Comparison of ENCODE assay signal across 8 mouse cellular contexts in the genomic region with DNA sequence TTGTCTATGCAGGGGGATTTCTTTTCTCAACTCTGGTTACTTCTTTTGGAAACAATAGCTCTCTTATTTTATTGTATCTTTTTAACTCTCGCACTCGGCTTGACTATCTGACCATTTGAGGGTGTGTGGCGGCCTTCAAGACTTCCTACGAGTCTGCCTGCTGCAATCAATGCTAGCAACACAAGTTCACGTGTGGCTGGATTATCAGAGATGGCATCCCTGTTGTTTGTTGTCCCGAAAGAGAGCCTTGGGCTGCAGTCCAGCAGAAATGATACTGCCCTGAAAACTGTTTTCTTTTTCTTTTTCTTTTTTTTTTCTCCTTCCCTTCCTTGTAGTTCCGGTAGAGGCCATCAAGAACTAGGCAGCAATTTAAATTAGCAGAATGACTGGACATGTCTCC. TPM values are rescaled to one million over a fixed set of nuclear protein-coding genes. Genes with fewer than 3 reads are reported as not detected.
A peak's percentile ranks its signal among the peaks of the same experiment; 100 is the strongest.
DNase-seq lines count a peak whose midpoint lies in the region; ATAC-seq lines count a peak whose summit lies in the region.

No protein-coding gene starts in this region.

- intact Hi-C loops in left cerebral cortex, postnatal 14 days (cut with DNase I), result loop anchor here (5.0 kb wide), 1 partner anchor 893 kb away; the partner anchor contains the start of gene Atp9a

- no peaks in the 10 kb centered on the region; the same call in 1 of the 2 replicates for H3K4me1 ChIP-seq in heart, embryonic 11.5 days (ENCODE audit: control insufficient read depth, insufficient read depth, low read length)
- peaks cover 19% of the 10 kb centered on the region; the same call in 1 of the 2 replicates for H3K4me1 ChIP-seq in embryonic facial prominence, embryonic 12.5 days
- H3K4me1 ChIP-seq in hindbrain, embryonic 16.5 days (ENCODE audit: control insufficient read depth, insufficient read depth, low read depth, low read length), result peaks cover 3% of the 10 kb centered on the region; the same call in 1 of the 2 replicates
- H3K4me1 ChIP-seq in liver, embryonic 16.5 days (ENCODE audit: control insufficient read depth, low read depth, low read length), result no peaks in the 10 kb centered on the region; the same call in 1 of the 2 replicates

- no peak for ATAC-seq in heart, embryonic 11.5 days (replicated peaks; ENCODE audit: insufficient number of reproducible peaks, low FRiP score, low TSS enrichment)
- ATAC-seq in embryonic facial prominence, embryonic 12.5 days (ENCODE audit: insufficient number of reproducible peaks, insufficient read depth, low FRiP score, low TSS enrichment), result no peak
- ATAC-seq in hindbrain, embryonic 16.5 days, result no peak
- no peak for ATAC-seq in liver, embryonic 16.5 days (ENCODE audit: low read depth)

- H3K9me3 ChIP-seq in heart, embryonic 11.5 days (replicated peaks; ENCODE audit: control insufficient read depth, low read length), result no peaks in the 10 kb centered on the region
- no peaks in the 10 kb centered on the region for H3K9me3 ChIP-seq in embryonic facial prominence, embryonic 12.5 days
- H3K9me3 ChIP-seq in hindbrain, embryonic 16.5 days (ENCODE audit: control insufficient read depth, low read length), result no peaks in the 10 kb centered on the region
- no peaks in the 10 kb centered on the region for H3K9me3 ChIP-seq in liver, embryonic 16.5 days (replicated peaks; ENCODE audit: control insufficient read depth, low read length)

- DNase-seq in heart, adult 11 months, result no peak
- no peak for DNase-seq in urinary bladder, postnatal 14 days (ENCODE audit: low spot score)
- DNase-seq in layer of hippocampus, postnatal 36 days, result no peak
- no peak for DNase-seq in left cerebral cortex, postnatal 14 days (ENCODE audit: low spot score in 2 of 2)

- no peaks in the 10 kb centered on the region for H3K27me3 ChIP-seq in heart, embryonic 11.5 days (ENCODE audit: control insufficient read depth, insufficient read depth, low read length)
- H3K27me3 ChIP-seq in embryonic facial prominence, embryonic 12.5 days, result no peaks in the 10 kb centered on the region
- no peaks in the 10 kb centered on the region for H3K27me3 ChIP-seq in hindbrain, embryonic 16.5 days (replicated peaks; ENCODE audit: control insufficient read depth, insufficient read depth, low read length)
- peaks cover 3% of the 10 kb centered on the region; the same call in 1 of the 2 replicates for H3K27me3 ChIP-seq in liver, embryonic 16.5 days (ENCODE audit: control insufficient read depth, insufficient read depth, low read depth, low read length)

- H3K36me3 ChIP-seq in heart, embryonic 11.5 days (ENCODE audit: control insufficient read depth, insufficient read depth, low read length), result no peaks in the 10 kb centered on the region
- H3K36me3 ChIP-seq in embryonic facial prominence, embryonic 12.5 days, result no peaks in the 10 kb centered on the region
- no peaks in the 10 kb centered on the region for H3K36me3 ChIP-seq in hindbrain, embryonic 16.5 days (ENCODE audit: control insufficient read depth, insufficient read depth, low read length)
- H3K36me3 ChIP-seq in liver, embryonic 16.5 days (ENCODE audit: control insufficient read depth, insufficient read depth), result no peaks in the 10 kb centered on the region

- H3K27ac ChIP-seq in heart, embryonic 11.5 days (ENCODE audit: low read depth, low read length), result peak overlapping the region; percentile 54; the same call in 1 of the 2 replicates
- H3K27ac ChIP-seq in embryonic facial prominence, embryonic 12.5 days, result no peak overlapping the region
- peak overlapping the region; percentile 86 for H3K27ac ChIP-seq in hindbrain, embryonic 16.5 days (ENCODE audit: low read depth, low read length)
- no peak overlapping the region for H3K27ac ChIP-seq in liver, embryonic 16.5 days (ENCODE audit: low read length)

- H3K4me3 ChIP-seq in heart, embryonic 11.5 days (ENCODE audit: low read depth, low read length), result peak overlapping the region; percentile 64
- H3K4me3 ChIP-seq in embryonic facial prominence, embryonic 12.5 days, result no peak overlapping the region; the same call in 1 of the 2 replicates
- peak overlapping the region; percentile 78 for H3K4me3 ChIP-seq in hindbrain, embryonic 16.5 days (ENCODE audit: low read length)
- no peak overlapping the region for H3K4me3 ChIP-seq in liver, embryonic 16.5 days (ENCODE audit: low read depth, low read length)

- H3K9ac ChIP-seq in heart, embryonic 11.5 days (ENCODE audit: low read depth, low read length), result peak overlapping the region; percentile 58
- H3K9ac ChIP-seq in embryonic facial prominence, embryonic 12.5 days, result no peak overlapping the region
- peak overlapping the region; percentile 54 for H3K9ac ChIP-seq in hindbrain, embryonic 16.5 days (ENCODE audit: low read depth, low read length)
- H3K9ac ChIP-seq in liver, embryonic 16.5 days (ENCODE audit: low read depth, low read length), result no peak overlapping the region

- WGBS in heart, embryonic 11.5 days (ENCODE audit: insufficient replicate concordance), result 37% methylated on average over 7 of the region's 7 CpGs
- 45% methylated on average over 7 of the region's 7 CpGs for WGBS in embryonic facial prominence, embryonic 12.5 days
- WGBS in hindbrain, embryonic 16.5 days, result 20% methylated on average over 7 of the region's 7 CpGs
- WGBS in liver, embryonic 16.5 days (ENCODE audit: insufficient replicate concordance), result 48% methylated on average over 7 of the region's 7 CpGs

- H3K4me2 ChIP-seq in heart, embryonic 11.5 days, result peak overlapping the region; percentile 82
- H3K4me2 ChIP-seq in embryonic facial prominence, embryonic 12.5 days (replicated peaks), result peak overlapping the region; percentile 94
- peak overlapping the region; percentile 95 for H3K4me2 ChIP-seq in hindbrain, embryonic 16.5 days (ENCODE audit: low read length)
- H3K4me2 ChIP-seq in liver, embryonic 16.5 days (ENCODE audit: low read depth, low read length), result peak overlapping the region; percentile 4; the same call in 1 of the 2 replicates

RNA-seq across cellular contexts. Expression of gene Tshz2, which starts 2.6 kb away (rescaled TPM):
- 3.3 and 5.3 TPM in 2 replicates for polyA plus RNA-seq in heart, embryonic 11.5 days (2014; fragmentation: Nextera tagmentation; extraction: Ambion mirVana)
- 8.8 and 9.1 TPM in 2 replicates for polyA plus RNA-seq in embryonic facial prominence, embryonic 12.5 days (2016; fragmentation: Nextera tagmentation; extraction: Ambion mirVana)
- 32.0 and 33.5 TPM in 2 replicates for polyA plus RNA-seq in hindbrain, embryonic 16.5 days (2015; fragmentation: Nextera tagmentation; extraction: Ambion mirVana)
- 0.79 and 1.0 TPM in 2 replicates for polyA plus RNA-seq in liver, embryonic 16.5 days (2015; fragmentation: Nextera tagmentation; extraction: Ambion mirVana)
- 10 to 100 TPM; 29.6 to 34.3 TPM for total RNA-seq in layer of hippocampus, postnatal 36 days (2021)
- 10 to 100 TPM; 20.7 to 49.7 TPM for total RNA-seq in left cerebral cortex, postnatal 14 days (2021)

RNA-seq across cellular contexts. Expression of gene Gm11011, which starts 47.9 kb away (rescaled TPM):
- polyA plus RNA-seq in heart, embryonic 11.5 days (2014; fragmentation: Nextera tagmentation; extraction: Ambion mirVana), result not detected in 2 replicates
- polyA plus RNA-seq in embryonic facial prominence, embryonic 12.5 days (2016; fragmentation: Nextera tagmentation; extraction: Ambion mirVana), result not detected in 2 replicates
- not detected in 2 replicates for polyA plus RNA-seq in hindbrain, embryonic 16.5 days (2015; fragmentation: Nextera tagmentation; extraction: Ambion mirVana)
- polyA plus RNA-seq in liver, embryonic 16.5 days (2015; fragmentation: Nextera tagmentation; extraction: Ambion mirVana), result not detected in 2 replicates
- not detected for total RNA-seq in layer of hippocampus, postnatal 36 days (2021)
- not detected for total RNA-seq in left cerebral cortex, postnatal 14 days (2021)

Comparison
In these comparisons a context has a peak if more than half of its experiments do, and no peak if none do; other contexts are left out.
1. H3K27ac ChIP-seq: peak in heart, embryonic 11.5 days (single experiment) and hindbrain, embryonic 16.5 days (single experiment); none in embryonic facial prominence, embryonic 12.5 days (single experiment) and liver, embryonic 16.5 days (single experiment).
2. H3K4me2 ChIP-seq: peak in every context shown above with its lines; median percentile 95 in hindbrain, embryonic 16.5 days; 94 in embryonic facial prominence, embryonic 12.5 days; 82 in heart, embryonic 11.5 days; 4 in liver, embryonic 16.5 days.
3. H3K4me3 ChIP-seq: peak in heart, embryonic 11.5 days (single experiment) and hindbrain, embryonic 16.5 days (single experiment); none in embryonic facial prominence, embryonic 12.5 days (single experiment) and liver, embryonic 16.5 days (single experiment).
4. H3K9ac ChIP-seq: peak in heart, embryonic 11.5 days (single experiment) and hindbrain, embryonic 16.5 days (single experiment); none in embryonic facial prominence, embryonic 12.5 days (single experiment) and liver, embryonic 16.5 days (single experiment).